Mouse (Mus musculus) adrenal gland, postnatal 25 days (tissue): ENCODE data around the gene Lrrc23. TPM values are rescaled to one million over a fixed set of nuclear protein-coding genes. Genes with fewer than 3 reads are reported as not detected.
A peak's percentile ranks its signal among the peaks of the same experiment; 100 is the strongest.

Experiments
- DNase-seq: peaks from one replicate; pipeline ENCODE4 v3.0.0; 2021; ENCODE audit warnings: mixed read lengths
- total RNA-seq: library from RNA; stranded (reverse); gene quantifications from 2 replicates; pipeline ENCODE4 v1.2.3, GENCODE M21; 2021

The Lrrc23 gene
- total RNA-seq, 1 experiment from 2014 or later = 0.21 TPM

GRCm38 (mm10) chr6:124740888-124741761 is 38.4 kb downstream of the Lrrc23 start, which contains the start of gene Grcc10:
Grcc10 (minus strand) TSS chr6:124741374.
- peak; percentile 79 for DNase-seq

GRCm38 (mm10) chr6:124740211-124740887 is 39.2 kb downstream of the Lrrc23 start:
- DNase-seq = peak; percentile 56

- DNase-seq = no peak
These were observed 40.2 kb downstream of the Lrrc23 start for GRCm38 (mm10) chr6:124739231-124739796.

GRCm38 (mm10) chr6:124738511-124739023 is 41.0 kb downstream of the Lrrc23 start, which contains the start of gene Ptpn6:
Ptpn6 (minus strand) TSS chr6:124738714.
- DNase-seq = no peak

- DNase-seq = no peak
These were observed 42.5 kb downstream of the Lrrc23 start for GRCm38 (mm10) chr6:124737040-124737439.

GRCm38 (mm10) chr6:124734417-124734816 is 45.1 kb downstream of the Lrrc23 start:
- no peak for DNase-seq

GRCm38 (mm10) chr6:124732476-124733370 is 46.8 kb downstream of the Lrrc23 start:
- no peak for DNase-seq

GRCm38 (mm10) chr6:124731038-124731437 is 48.5 kb downstream of the Lrrc23 start:
- DNase-seq = no peak

- no peak for DNase-seq
These were observed 49.4 kb downstream of the Lrrc23 start for GRCm38 (mm10) chr6:124729850-124730705.

GRCm38 (mm10) chr6:124728621-124729020 is 50.9 kb downstream of the Lrrc23 start:
- DNase-seq = peak; percentile 48

GRCm38 (mm10) chr6:124724472-124724871 is 55.1 kb downstream of the Lrrc23 start:
- no peak for DNase-seq

GRCm38 (mm10) chr6:124723541-124723940 is 56.0 kb downstream of the Lrrc23 start:
- DNase-seq = no peak

GRCm38 (mm10) chr6:124722876-124723473 is 56.6 kb downstream of the Lrrc23 start:
- DNase-seq = no peak

- no peak for DNase-seq
These were observed 58.6 kb downstream of the Lrrc23 start for GRCm38 (mm10) chr6:124720904-124721303.

Other genes with a start within 250 kb of the Lrrc23 start
- gene C1s1, start 237.4 kb downstream of the Lrrc23 start, total RNA-seq = 36.5 and 38.0 TPM in 2 replicates
- gene C1rb, start 209.4 kb downstream of the Lrrc23 start, total RNA-seq = 2.7 and 4.7 TPM in 2 replicates
- gene C1s2, start 143.6 kb downstream of the Lrrc23 start, total RNA-seq = 1.7 and 2.9 TPM in 2 replicates
- 91.9 and 110 TPM in 2 replicates for gene Lpcat3, start 116.7 kb downstream of the Lrrc23 start, total RNA-seq
- gene Emg1, start 67.5 kb downstream of the Lrrc23 start, total RNA-seq = 81.8 and 82.8 TPM in 2 replicates
- 302 and 348 TPM in 2 replicates for gene Phb2, start 67.4 kb downstream of the Lrrc23 start, total RNA-seq
- 4.6 and 9.1 TPM in 2 replicates for gene Ptpn6, start 41.0 kb downstream of the Lrrc23 start, total RNA-seq
- gene Grcc10, start 38.4 kb downstream of the Lrrc23 start, total RNA-seq = 357 and 392 TPM in 2 replicates
- not detected in 2 replicates for gene Gm45234, start 23.7 kb downstream of the Lrrc23 start, total RNA-seq
- 100 and 102 TPM in 2 replicates for gene Atn1, start 23.2 kb downstream of the Lrrc23 start, total RNA-seq
- gene Eno2, start 10.1 kb downstream of the Lrrc23 start, total RNA-seq = 10.1 and 17.6 TPM in 2 replicates
- 21.7 and 32.2 TPM in 2 replicates for gene Spsb2, start 28.9 kb upstream of the Lrrc23 start, total RNA-seq
- gene Tpi1, start 34.6 kb upstream of the Lrrc23 start, total RNA-seq = 382 and 387 TPM in 2 replicates
- 118 and 136 TPM in 2 replicates for gene Usp5, start 49.8 kb upstream of the Lrrc23 start, total RNA-seq
- gene Cdca3, start 49.8 kb upstream of the Lrrc23 start, total RNA-seq = 10.5 and 11.7 TPM in 2 replicates
- 5.5 and 14.0 TPM in 2 replicates for gene Gnb3, start 60.5 kb upstream of the Lrrc23 start, total RNA-seq
- gene P3h3, start 78.0 kb upstream of the Lrrc23 start, total RNA-seq = 20.2 and 26.5 TPM in 2 replicates
- gene Gpr162, start 84.3 kb upstream of the Lrrc23 start, total RNA-seq = 0.90 and 1.5 TPM in 2 replicates
- 0.21 TPM in 1 of 2 replicates, not detected in the other for gene Cd4, start 108.5 kb upstream of the Lrrc23 start, total RNA-seq
- gene Lag3, start 132.0 kb upstream of the Lrrc23 start, total RNA-seq = 1.2 and 1.4 TPM in 2 replicates
- 790 and 858 TPM in 2 replicates for gene Ptms, start 140.4 kb upstream of the Lrrc23 start, total RNA-seq
- 271 and 277 TPM in 2 replicates for gene Mlf2, start 151.7 kb upstream of the Lrrc23 start, total RNA-seq
- gene Cops7a, start 185.8 kb upstream of the Lrrc23 start, total RNA-seq = 172 and 177 TPM in 2 replicates
- 1.2 and 2.1 TPM in 2 replicates for gene Pianp, start 217.0 kb upstream of the Lrrc23 start, total RNA-seq
- gene Zfp384, start 229.4 kb upstream of the Lrrc23 start, total RNA-seq = 59.6 and 61.3 TPM in 2 replicates